Mouse (Mus musculus) testis, adult 2 months (tissue): Measurements from ENCODE around the gene Gstp2.

Experiments
- CTCF ChIP-seq: fragments of 200-500 bp; IDR thresholded peaks from 2 replicates; pipeline ENCODE4 v1.5.1; 2012; ENCODE audit warnings: low read depth, mild to moderate bottlenecking, inconsistent platforms, low read length, moderate library complexity; ENCODE audit not compliant: control insufficient read depth, insufficient read depth, insufficient replicate concordance
- POLR2A ChIP-seq: fragments of 200-500 bp; IDR thresholded peaks from 2 replicates; pipeline ENCODE4 v1.6.1; 2012; ENCODE audit warnings: low read depth, mild to moderate bottlenecking, inconsistent platforms, low read length, moderate library complexity; ENCODE audit not compliant: control insufficient read depth

GRCm38 (mm10) chr19:4056727-4057126 lies 10.9 kb upstream of the Gstp2 start:
- TF ChIP-seq CTCF (no peak), POLR2A (no peak)
